In the genomic region with DNA sequence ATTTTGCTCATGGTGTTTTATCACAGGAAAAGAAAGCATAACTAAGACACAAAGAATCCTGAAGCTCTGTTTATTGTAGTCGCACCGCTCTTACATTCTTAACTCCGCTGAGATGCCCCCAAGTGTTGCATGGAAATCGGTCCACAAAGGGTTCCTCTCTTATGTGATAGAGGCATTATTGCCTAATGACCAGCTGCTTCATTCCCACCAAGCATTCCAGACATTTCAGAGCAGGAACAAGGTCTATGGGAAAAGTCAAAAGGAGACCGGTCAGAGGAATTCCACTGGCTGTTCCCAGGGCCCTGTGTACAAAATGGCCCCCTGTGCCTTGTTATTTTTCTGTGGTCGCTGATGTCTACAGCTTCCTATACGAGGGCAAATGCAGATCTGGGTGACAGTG, we compare ENCODE assay signal across 20 mouse cellular contexts. TPM values are rescaled to one million over a fixed set of nuclear protein-coding genes. Genes with fewer than 3 reads are reported as not detected.
DNase-seq lines count a peak whose midpoint lies in the region; ATAC-seq and TF ChIP-seq lines count a peak whose summit lies in the region.
"Had no signal": no experiment of that assay in that cellular context is flagged by ENCODE, and none has a peak within 500 bp of the region (broad histone marks: within the 10 kb centered on the region; RNA-seq: fewer than 3 reads in every experiment).

No protein-coding gene starts in this region.

- intact Hi-C loops in gastrocnemius, adult 2 months (cut with DNase I), result no loop called here

- TF ChIP-seq POLR2A in kidney, adult 2 months (IDR thresholded peaks at IDR 0.05; ENCODE audit: low read depth, low read length), result no peak

- DNase-seq in gastrocnemius, adult 2 months, result no peak
- no peak for DNase-seq in gastrocnemius, adult 18-20 months (ENCODE audit: low spot score)
- DNase-seq in kidney, adult 2 months, result peak; percentile 29
- DNase-seq in kidney, adult 8-10 months, result no peak
- peak; percentile 25 for DNase-seq in kidney, postnatal 14 days
- no peak for DNase-seq in kidney, postnatal 10 days
- peak; percentile 74 for DNase-seq in Muller cell, postnatal 12 days (ENCODE audit: inconsistent ontology term)
- DNase-seq: adrenal gland, adult 2 months; adrenal gland, postnatal 25 days; B cell, adult 2 months; cerebellum, adult 2 months; cerebellum, postnatal 10 days; gastrocnemius, postnatal 10 days had no signal

- H3K27me3 ChIP-seq in kidney, adult 2 months (replicated peaks; ENCODE audit: control insufficient read depth, insufficient read depth, low read length), result no peaks in the 10 kb centered on the region
- peaks cover 3% of the 10 kb centered on the region; the same call in 1 of the 2 replicates for H3K27me3 ChIP-seq in forebrain, embryonic 15.5 days

- no peak for ATAC-seq in forebrain, embryonic 15.5 days (replicated peaks)
- ATAC-seq: CD4-positive, CD25-positive, alpha-beta regulatory T cell, adult 4 months; forebrain, embryonic 13.5 days had no signal

- 69% methylated on average over 7 of the region's 7 CpGs for WGBS in kidney, adult 2 months
- 85% methylated on average over 7 of the region's 7 CpGs for WGBS in forebrain, embryonic 15.5 days

- H3K4me2 ChIP-seq in forebrain, embryonic 15.5 days (replicated peaks), result no peak overlapping the region
- H3K4me2 ChIP-seq: forebrain, embryonic 13.5 days; hindbrain, embryonic 14.5 days had no signal

- peak overlapping the region; percentile 69 for H3K27ac ChIP-seq in gastrocnemius, adult 2 months
- H3K27ac ChIP-seq in kidney, adult 2 months (ENCODE audit: insufficient read depth, low read depth, low read length), result peak overlapping the region; percentile 35; the same call in 1 of the 2 replicates
- H3K27ac ChIP-seq in forebrain, embryonic 15.5 days (replicated peaks), result no peak overlapping the region
- H3K27ac ChIP-seq: embryonic facial prominence, embryonic 10.5 days; forebrain, embryonic 13.5 days; hindbrain, embryonic 10.5 days; hindbrain, embryonic 14.5 days had no signal

- H3K36me3 ChIP-seq in kidney, adult 2 months (ENCODE audit: control insufficient read depth, insufficient read depth, low read length), result no peaks in the 10 kb centered on the region
- H3K36me3 ChIP-seq in forebrain, embryonic 15.5 days, result no peaks in the 10 kb centered on the region
- H3K36me3 ChIP-seq: embryonic facial prominence, embryonic 10.5 days; G1E; hindbrain, embryonic 10.5 days had no signal

- H3K4me1 ChIP-seq in kidney, adult 2 months (ENCODE audit: control insufficient read depth, insufficient read depth, low read length), result no peaks in the 10 kb centered on the region
- H3K4me1 ChIP-seq in forebrain, embryonic 15.5 days, result no peaks in the 10 kb centered on the region
- H3K4me1 ChIP-seq: forebrain, embryonic 13.5 days; hindbrain, embryonic 10.5 days had no signal

- no peaks in the 10 kb centered on the region for H3K9me3 ChIP-seq in forebrain, embryonic 15.5 days
- H3K9me3 ChIP-seq: embryonic facial prominence, embryonic 10.5 days; forebrain, embryonic 13.5 days; G1E; hindbrain, embryonic 10.5 days had no signal

- H3K9ac ChIP-seq in forebrain, embryonic 15.5 days (replicated peaks), result no peak overlapping the region
- H3K9ac ChIP-seq: forebrain, embryonic 13.5 days; hindbrain, embryonic 14.5 days had no signal

- TF ChIP-seq CTCF in gastrocnemius, adult 2 months (IDR thresholded peaks at IDR 0.05), result no peak
- no peak for TF ChIP-seq CTCF in kidney, adult 2 months (conservative IDR thresholded peaks at IDR 0.05; ENCODE audit: insufficient read depth, insufficient read length, low read depth, low read length)

- no peak overlapping the region for H3K4me3 ChIP-seq in gastrocnemius, adult 2 months
- no peak overlapping the region for H3K4me3 ChIP-seq in kidney, adult 2 months (ENCODE audit: insufficient read depth, low read depth, low read length)
- no peak overlapping the region for H3K4me3 ChIP-seq in forebrain, embryonic 15.5 days
- H3K4me3 ChIP-seq: embryonic facial prominence, embryonic 10.5 days; forebrain, embryonic 13.5 days; hindbrain, embryonic 10.5 days had no signal

RNA-seq across cellular contexts. Expression of gene Cald1, which starts 53.0 kb away (rescaled TPM):
- total RNA-seq in gastrocnemius, adult 2 months (2021), result 10 to 100 TPM; 23.9 to 39.9 TPM
- total RNA-seq in gastrocnemius, adult 18-20 months (2021), result 10 to 100 TPM; 23.3 to 35.0 TPM
- 17.7 and 24.7 TPM in 2 replicates for polyA plus RNA-seq in kidney, adult 2 months (2012; rRNA removed)
- 63.8 and 66.9 TPM in 2 replicates for polyA plus RNA-seq in forebrain, embryonic 15.5 days (2015; fragmentation: Nextera tagmentation; extraction: Ambion mirVana)
- polyA plus RNA-seq: G1E had no signal

Comparison
In these comparisons a context has a peak if more than half of its experiments do, and no peak if none do; other contexts are left out.
1. DNase-seq: peak in kidney, adult 2 months (single experiment), kidney, postnatal 14 days (single experiment) and Muller cell, postnatal 12 days (single experiment); none in gastrocnemius, adult 2 months (single experiment), gastrocnemius, adult 18-20 months (single experiment), kidney, adult 8-10 months (0 of 2) and kidney, postnatal 10 days (single experiment).